Mouse (Mus musculus) lung, postnatal 14 days (tissue): Measurements from ENCODE around the gene Ccdc66.

ENCODE experiments used
- DNase-seq: peaks from one replicate; pipeline ENCODE4 v3.0.0; 2021

Gene Ccdc66

DNA sequence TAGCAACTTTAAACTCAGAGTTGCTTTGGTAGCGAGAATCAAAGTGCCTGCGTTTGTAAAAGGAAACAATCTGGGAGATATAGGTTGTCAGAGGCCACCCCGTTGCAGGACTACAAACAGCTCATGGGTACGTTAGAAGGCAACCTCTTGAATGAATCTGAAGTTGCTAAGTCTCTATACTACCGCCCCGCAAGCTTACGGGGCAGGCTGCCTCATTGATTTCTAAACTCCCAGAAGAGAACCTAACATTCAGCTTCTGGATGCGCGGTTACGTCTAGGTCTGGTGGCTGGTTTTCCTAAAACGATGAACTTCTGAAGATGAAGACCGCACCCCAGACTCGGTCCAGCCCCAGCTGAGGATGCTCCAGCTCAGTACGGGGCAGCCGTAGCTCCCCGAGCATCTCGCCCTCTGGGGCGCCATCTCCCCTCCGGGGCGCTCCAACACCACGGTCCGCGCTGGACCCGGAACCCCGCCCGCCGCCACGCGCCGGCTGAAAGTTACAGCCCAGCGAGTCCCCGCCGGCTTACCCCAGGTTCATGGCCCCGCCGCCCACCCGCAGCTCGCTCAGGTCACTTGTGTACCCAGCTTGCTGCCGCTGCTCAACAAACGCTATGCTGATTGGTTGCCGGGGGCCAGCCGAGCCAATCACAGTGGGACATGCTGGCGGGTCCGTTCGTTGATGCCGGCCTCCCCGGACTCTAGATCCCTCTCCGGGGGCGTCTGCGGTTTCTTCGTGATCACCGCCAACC, at the start of gene Ccdc66:
TSS of gene Ccdc66 (minus strand) at position 567 of the 750 bp plus-strand sequence.
- peak; percentile 99 for DNase-seq

GRCm38 (mm10) chr14:27543838-27544426, 35.7 kb upstream of the Ccdc66 start:
- no peak for DNase-seq

- no peak for DNase-seq
Measured at GRCm38 (mm10) chr14:27536441-27536840, 28.2 kb upstream of the Ccdc66 start.

DNA sequence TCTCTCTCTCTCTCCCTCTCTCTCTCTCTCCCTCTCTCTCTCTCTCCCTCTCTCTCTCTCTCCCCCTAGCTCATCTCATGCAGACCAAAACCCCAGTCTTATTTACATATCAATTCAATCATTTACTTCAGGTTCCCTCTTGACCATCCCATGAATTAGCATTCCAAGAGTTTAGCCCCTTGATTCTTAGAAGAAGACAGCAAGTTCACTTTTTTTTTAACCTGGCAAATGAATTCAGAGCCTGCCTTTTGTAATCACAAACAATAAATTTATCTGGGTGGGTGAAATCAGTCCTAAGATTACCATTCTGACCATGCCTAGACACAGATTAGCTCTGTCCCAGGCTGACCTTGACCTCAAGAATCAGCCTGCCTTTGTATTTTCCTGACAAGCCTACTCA, 16.3 kb upstream of the Ccdc66 start:
- DNase-seq, result no peak

GRCm38 (mm10) chr14:27508644-27509301, 513 bp upstream of the Ccdc66 start:
- no peak for DNase-seq

DNA sequence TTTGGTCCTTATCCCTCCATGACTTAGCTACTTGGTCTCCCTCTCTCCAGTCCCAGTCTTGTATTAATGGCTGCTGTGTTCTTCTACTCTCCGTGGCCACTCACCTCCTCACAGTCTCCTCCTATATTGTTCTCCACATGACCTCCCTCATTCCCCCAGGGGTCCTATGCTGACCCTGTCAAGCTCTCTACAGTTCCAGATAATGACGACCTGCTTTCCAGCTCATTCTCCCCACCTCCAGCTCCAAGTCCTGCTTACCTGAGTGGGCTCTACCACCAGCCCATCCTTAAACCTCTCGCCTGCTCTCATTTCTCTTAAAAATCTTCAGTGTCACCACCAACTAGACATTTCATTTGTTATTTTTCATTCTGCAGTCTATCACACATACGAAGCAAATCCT, 7.2 kb downstream of the Ccdc66 start:
- DNase-seq, result no peak

- no peak for DNase-seq
Measured at GRCm38 (mm10) chr14:27493516-27493915, 14.7 kb downstream of the Ccdc66 start.

- no peak for DNase-seq
Measured at GRCm38 (mm10) chr14:27491399-27491798, 16.9 kb downstream of the Ccdc66 start.

GRCm38 (mm10) chr14:27446963-27447362, 61.3 kb downstream of the Ccdc66 start:
- no peak for DNase-seq

DNA sequence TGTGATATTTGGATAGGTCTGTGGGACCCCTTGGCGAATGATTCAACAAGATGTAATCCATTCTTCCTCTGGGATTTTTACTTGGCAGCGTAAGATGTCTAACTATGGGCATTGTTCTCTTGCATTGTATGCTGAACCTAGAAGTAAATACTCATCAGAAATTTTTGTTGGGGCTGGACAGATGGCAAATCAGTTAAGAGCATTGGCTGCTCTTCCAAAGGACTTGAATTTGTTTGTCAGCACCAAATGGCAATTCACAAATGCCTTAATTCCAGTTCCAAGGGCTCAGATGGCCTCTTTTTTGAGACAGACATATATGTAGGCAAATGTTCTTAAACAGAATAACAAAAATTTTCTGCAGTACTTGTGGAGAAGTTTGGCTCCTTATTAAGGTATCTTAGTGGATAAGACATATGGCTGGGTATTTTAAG, 63.4 kb downstream of the Ccdc66 start:
- DNase-seq, result no peak

GRCm38 (mm10) chr14:27440921-27441320, 67.3 kb downstream of the Ccdc66 start:
- DNase-seq, result no peak

GRCm38 (mm10) chr14:27436826-27437225, 71.4 kb downstream of the Ccdc66 start:
- no peak for DNase-seq

- no peak for DNase-seq
Measured at GRCm38 (mm10) chr14:27436116-27436515, 72.1 kb downstream of the Ccdc66 start.

GRCm38 (mm10) chr14:27432064-27432463, 76.2 kb downstream of the Ccdc66 start:
- DNase-seq, result no peak
